Mouse (Mus musculus) cerebellum, adult 2 months (tissue): Measurements from ENCODE around the gene Kcnk5.

Experiments used
- CTCF ChIP-seq: fragments of 200-500 bp; IDR thresholded peaks from 2 replicates; pipeline ENCODE4 v1.5.1; 2011; ENCODE audit warnings: low read depth, mild to moderate bottlenecking, control low read depth, low read length, moderate library complexity, borderline replicate concordance; ENCODE audit not compliant: insufficient read depth
- POLR2A ChIP-seq: fragments of 200-500 bp; IDR thresholded peaks from 2 replicates; pipeline ENCODE4 v1.6.1; 2011; ENCODE audit warnings: low read length, control low read depth, borderline replicate concordance; ENCODE audit not compliant: insufficient read depth

GRCm38 (mm10) chr14:20229437-20229836, 47.8 kb upstream of the Kcnk5 start:
- TF ChIP-seq POLR2A = no peak
- no peak for TF ChIP-seq CTCF
